Mouse (Mus musculus) ES-CJ7 (cell line): ENCODE measurements around the gene Atrnl1.
A peak's percentile ranks its signal among the peaks of the same experiment; 100 is the strongest.

Experiments
- DNase-seq: peaks from one replicate; pipeline ENCODE4 v3.0.0; 2011; ENCODE audit warnings: low read depth, low spot score

The Atrnl1 gene

DNA sequence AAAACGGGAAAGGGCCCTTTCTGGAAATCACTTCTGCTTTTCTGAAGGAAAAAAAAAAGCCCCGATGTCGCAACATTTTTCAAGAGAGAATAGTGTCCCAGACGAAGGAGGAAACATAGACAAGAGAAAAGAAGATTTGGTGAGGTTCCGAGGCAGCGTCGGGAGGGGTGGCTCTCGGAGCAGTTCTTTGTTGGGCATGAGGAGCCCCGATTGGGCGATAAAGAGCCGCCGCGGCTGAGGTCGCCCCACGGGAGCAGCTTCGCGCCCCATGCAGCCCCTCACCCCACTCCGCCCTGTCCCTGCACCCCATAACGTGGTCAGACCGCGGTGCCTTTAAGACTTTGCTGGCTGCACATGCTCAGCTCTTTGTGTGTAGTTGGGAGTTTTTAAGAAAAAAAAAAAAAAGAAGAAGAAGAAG, 767 bp upstream of the Atrnl1 start:
- peak; percentile 41 for DNase-seq

DNA sequence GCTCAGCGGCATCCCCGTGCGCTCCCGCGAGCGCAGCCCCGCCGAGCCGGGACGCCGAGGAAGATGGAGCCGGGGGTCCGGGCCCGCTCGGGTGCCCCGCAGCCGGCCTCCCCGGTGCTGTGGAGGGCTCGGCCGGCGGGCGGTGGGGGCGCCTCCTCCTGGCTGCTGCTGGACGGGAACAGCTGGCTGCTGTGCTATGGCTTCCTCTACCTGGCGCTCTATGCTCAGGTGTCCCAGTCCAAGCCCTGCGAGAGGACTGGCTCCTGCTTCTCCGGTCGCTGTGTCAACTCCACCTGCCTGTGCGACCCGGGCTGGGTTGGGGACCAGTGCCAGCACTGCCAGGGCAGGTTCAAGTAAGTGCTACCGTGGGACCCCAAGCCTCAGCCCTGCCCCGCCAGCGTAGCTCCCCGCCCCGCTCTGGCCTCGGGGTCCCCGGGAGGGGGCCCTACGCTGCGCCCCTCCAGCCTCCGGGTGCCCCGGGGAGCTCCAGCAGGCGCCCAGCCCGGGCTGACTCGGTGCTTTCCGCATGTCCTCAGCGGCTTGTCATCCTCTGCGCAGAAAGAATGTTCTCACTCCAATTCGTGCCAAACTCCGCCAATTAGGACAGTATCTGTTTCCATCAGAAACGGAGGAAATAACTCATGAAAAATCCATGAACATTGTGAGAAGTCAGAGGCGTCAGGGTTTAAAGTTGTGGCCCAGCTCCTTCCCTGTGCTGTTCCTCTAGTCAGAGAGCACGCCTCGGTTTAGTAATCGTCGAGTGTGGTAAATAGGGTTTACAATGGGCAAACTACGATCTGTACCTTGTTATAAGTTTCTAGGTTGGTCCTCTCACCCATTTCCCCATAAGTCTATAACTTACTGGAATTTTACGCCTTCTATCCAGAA, 701 bp downstream of the Atrnl1 start:
- DNase-seq = peak; percentile 50

DNA sequence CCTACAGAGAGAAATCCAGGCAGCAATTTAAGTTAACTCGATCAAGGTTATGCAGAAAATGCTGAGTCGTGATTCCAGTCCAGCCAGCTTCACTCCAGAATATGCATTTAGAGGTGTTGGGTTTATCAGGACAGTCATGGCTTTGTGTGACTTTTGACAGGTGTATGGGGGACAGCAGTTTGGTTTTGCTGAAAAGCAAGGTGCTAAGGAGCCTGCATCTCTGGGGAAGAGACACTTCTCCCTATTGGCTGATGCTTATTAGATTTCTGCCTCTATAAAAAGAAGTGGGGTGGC, 1.3 kb downstream of the Atrnl1 start:
- DNase-seq = no peak

DNA sequence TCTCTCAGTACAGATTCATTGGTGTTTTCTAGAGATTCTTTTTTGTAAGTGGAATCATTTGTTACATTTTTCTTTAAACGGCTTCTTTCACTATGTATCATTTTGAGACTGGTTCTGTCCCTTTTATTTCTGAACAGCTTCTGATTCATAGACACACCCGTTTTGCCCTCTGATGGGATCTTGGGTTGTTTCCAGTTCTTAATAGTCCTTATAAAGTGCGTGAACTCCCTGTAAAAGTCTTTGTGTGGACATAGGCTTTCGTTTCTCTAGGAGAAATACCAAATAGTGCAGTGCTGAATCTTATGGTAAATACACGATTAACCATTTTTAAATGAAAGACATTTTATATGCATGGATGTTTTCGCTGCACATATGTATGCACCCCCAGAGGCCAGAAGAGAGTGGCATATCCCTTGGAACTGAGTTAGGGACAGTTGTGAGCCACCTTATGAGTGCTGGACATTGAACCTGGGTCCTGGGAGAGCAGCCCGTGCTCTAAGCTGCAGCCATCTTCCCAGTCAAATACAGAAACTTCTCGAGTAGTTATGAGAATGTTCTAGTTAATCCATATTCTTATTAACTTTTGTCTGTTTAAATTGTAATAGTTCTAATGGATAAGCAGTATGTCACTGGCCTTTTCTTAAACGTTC, 5.3 kb downstream of the Atrnl1 start:
- DNase-seq = no peak

DNA sequence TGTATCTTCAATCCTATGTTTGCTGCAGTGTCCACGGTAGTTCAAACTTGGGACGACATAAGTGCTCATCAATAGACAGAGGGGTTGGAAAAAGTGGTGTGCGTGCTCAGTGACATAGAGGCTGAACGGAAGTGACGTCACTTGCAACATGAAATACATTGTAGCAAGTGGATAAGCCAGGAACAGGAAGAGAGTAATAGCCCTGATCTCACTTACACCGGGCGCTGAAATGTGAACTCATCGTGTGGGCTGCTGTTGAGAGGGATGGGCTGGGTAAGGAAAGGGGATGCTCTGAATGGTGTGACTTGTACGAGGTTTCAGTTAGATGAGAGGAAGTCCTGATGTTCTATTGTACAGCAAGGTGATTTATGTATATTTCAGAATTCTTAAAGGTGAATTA, 8.3 kb downstream of the Atrnl1 start:
- no peak for DNase-seq

DNA sequence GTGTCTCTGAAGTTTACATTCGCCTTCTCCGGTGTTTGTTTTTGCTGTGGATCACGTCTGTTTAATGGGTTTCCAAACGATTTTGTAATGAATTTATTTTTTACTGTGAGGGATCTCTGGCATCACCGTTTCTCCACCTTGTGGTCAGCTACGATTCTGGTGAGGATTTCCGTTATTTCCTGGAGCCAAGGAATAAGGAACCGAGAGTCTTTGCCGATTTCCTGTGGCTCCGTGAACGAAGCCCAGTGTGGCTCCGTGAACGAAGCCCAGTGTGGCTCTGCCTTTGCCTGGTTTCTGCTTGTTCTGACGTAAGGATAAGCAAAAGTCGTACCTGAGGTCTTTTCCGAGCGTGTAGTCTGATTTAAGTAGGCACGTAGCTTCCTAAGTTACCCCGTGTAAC, 11.0 kb downstream of the Atrnl1 start:
- DNase-seq = no peak

DNA sequence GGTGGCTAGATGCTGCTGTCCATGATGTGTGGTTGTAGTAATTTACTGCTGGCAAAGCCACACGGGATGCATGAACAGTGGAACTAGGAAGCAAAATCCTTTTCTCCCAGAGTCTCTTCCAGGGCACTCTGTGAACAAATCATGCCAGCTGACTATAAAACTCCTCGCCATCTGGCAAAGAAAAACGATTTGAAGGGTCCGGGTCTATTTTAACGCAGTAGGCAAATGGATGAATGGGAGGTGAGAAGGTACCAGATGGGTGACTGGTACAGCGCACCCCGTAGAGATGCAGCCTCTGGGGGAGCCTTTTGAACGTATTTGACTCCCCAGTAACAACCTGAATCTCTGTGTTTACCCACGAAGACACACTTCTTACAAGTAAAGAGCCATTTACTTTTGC, 14.9 kb downstream of the Atrnl1 start:
- no peak for DNase-seq

DNA sequence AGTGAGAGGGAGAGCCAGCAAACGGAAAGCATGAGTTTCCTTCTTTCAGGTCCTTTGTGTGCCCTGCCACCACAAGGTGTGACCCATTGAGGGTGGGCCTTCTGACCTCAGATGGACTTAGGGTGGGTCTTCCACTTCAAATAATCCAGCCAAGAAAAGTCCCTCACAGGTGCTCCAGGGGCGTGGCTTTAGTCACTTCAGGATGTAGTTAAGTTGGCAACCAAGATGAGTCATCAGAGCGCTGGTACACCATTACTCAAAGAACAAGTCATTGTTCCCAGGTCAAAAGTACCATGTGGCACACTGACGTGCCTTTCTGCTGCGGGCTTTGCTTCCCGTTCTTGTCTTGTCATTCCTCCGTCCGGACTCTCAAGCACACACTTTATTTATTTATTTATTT, 16.4 kb downstream of the Atrnl1 start:
- DNase-seq = no peak

DNA sequence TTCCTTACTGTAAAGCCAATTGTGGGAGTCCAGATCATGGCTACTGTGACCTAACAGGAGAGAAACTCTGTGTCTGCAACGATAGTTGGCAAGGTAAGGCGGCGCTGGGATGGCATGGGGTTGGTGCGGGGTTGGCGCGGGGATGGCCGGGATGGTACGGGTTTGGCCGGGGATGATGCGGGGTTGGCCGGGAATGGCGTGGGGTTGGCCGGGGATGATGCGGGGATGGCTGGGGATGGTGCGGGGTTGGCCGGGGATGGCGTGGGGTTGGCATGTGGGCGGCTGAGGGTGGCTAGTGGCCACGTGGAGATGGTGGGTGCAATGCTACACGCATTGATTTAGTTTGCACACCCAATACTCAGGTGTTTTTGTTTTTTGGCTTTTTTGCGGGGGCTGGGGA, 31.7 kb downstream of the Atrnl1 start:
- no peak for DNase-seq

DNA sequence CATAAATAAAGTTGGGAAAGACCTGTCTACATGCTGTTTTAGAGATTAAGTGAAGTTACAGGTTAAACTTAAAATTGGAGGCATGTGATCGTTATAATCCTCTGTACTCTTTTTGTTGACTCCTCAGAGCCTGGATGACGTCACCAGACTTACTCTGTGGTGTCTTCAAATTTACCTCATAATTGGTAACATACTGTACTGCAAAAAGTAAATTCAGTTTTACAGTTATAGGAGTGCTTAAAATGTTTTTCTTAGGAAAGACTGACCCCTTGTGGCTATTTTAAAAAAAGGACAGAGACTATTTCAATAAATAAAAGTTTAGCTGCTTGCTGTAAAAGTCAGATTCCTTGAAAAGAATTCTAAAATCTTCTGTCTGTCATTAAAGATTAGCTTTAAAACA, 32.1 kb downstream of the Atrnl1 start:
- no peak for DNase-seq

DNA sequence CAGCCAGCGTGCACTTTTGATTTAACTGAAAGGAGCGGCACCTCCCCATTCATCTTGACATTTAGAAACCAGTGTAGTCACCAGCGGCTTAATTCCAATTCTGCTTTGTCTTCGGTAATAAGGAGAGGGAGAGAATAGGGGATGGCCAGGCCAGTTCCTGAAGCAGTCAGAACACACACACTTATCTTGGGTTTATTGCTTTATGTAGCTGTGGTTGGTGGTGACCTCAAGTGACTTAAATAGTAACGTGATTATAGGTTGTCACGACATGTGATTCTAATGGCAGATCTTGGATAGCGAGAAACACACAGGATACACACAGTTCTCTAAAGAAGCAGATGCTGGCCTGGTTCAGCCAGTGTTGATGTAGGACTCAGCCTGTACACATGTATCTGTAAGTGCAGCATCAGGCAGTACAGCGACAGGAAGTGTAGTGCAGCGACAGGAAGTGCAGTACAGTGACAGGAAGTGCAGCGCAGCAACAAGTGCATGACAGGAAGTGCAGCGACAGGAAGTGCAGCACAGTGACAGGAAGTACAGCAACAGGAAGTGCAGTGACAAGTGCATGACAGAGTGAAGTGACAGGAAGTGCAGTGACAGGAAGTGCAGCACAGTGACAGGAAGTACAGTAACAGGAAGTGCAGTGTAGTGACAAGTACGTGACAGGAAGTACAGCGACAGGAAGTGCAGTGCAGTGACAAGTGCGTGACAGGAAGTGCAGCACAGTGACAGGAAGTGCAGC, 37.5 kb downstream of the Atrnl1 start:
- DNase-seq = no peak

DNA sequence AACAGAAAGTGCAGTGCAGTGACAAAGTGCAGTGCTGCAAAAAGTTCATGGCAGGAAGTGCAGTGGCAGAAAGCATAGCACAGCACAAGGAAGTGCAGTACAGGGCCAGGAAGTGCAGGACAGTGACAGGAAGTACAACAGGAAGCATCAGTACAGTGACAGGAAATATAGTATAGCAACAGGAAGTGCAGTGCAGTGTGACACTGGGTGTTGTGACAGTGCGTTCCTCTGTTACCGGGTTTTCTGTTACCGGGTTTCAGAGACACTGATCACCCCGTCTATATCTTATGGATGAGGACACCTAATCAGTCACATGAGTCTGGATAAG, 38.1 kb downstream of the Atrnl1 start:
- no peak for DNase-seq

DNA sequence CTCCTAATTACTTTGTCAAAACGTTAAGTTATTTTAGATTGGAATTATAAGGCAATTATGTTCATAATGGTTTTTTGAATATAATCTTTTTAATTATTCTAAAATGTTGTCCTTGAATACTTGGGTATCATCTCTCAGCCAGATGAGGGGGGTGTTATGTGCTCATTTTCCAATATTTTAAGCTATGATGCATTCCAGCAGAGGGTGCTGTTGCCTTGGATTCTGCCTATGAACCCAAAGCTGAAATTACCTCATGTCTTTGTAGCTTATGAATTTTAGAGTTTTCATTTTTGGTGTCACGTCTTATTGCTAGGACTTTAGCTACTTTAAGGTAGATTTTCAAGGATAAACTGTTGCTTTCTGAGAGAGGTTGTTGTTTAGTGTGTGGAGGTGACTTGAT, 44.2 kb downstream of the Atrnl1 start:
- DNase-seq = no peak

DNA sequence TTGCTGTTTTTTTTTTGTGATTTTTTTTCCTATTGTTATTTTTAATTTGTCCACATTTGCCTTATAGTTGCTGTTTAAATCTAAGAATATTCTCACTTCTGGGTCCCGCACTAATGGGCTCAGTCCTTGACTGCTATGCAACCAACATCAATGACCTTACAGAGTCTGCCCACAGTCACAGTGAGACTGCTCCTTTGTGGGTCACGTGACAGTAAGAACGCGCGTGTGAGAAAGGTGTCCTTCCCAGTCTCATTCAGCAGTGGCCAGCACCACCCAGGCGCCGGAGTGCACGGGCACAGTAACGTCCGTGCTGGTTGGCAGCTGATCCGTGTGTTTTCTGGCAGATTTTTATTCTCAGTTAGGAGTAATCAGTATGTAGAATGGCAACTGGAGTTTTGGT, 44.7 kb downstream of the Atrnl1 start:
- no peak for DNase-seq

DNA sequence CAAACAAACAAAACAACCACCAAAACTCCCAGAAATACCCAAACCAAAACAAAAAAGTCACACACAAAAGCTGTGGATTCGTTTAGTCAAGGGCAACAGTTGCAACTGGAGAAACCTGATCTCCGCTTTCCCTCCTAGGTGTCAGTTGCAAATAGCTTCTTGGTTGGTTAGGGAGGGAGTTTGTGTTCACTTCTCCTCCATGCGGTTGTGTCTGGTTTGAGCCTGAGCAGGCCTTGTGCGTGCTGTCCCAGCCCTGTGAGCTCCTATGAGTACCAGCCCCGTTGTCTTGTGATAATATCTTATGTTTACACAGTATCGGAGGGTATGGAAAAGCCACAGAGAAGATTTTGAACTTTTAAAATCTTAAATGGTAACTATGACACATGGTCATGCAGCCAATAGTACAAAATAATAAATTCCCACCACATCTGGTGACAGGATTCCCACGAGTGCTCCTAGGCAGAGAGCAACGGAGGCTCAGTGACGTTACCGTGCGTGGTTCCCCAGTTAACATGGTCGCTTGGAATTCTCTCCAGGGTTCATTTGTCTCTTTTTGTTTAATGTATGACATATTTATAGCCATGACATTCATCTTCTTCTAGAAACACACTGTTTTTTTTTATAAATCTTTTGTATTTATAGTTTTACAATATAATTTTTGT, 46.7 kb downstream of the Atrnl1 start:
- peak; percentile 79 for DNase-seq

DNA sequence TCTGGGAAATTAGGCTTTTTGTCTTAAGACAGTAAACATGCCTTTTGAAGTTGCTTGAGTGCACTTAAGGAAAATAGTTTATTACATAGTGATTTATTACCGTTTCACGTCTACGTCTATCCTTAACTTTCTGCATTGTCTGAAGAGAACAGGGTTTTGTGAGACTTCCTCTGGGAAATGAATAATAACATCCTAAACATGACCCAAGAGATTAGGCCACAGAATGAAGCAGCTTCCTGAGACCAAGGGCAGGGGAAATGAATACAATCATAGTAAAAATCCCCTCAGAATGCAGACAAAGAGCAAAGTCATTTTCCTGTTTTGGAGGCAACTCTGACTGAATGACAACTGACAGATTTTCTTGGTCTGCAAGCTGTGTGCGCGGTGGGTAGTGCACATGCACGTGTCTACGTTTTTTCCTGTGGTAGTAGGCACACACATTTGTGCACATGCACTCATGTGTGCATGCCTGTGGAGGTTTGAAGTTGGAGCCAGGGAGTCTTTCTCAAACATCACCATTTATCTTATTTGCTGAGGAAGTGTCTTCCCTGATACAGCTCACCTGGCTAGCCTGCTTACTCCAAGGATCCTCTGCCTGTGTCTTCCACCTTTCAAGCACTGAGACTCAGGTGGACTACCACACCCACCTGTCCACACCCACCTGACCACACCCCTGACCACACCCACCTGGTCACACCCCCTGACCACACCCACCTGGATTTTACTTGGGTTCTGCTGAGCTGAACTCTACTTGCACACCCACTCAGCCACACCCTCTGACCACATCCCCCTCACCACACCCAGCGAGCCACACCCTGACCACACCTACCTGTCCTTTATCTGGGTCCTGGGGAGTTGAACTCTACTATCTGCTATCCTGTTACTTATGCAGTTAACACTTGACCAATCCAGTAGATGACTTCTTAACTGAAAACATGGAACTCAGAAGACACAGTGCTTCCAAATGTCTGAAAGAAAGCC, 47.6 kb downstream of the Atrnl1 start:
- DNase-seq = peak; percentile 58

DNA sequence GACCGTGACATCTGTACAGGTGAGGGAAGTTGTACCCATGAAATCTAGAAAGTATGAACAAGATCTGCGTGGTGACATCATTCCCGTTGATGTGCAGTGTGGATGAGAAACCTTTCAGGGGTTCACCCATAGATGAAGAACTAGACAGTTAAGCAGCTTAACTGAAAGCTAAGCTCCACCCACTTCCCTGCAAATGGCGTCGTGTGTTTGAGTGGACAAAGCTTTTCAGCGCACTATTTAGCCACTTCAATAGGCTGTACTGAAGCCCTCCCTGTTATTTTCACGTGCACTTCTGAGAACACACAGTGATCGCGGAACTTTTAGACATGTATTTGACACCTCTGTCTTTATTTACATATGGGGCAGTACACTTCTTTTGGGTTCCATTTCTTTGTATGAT, 56.2 kb downstream of the Atrnl1 start:
- peak; percentile 60 for DNase-seq

DNA sequence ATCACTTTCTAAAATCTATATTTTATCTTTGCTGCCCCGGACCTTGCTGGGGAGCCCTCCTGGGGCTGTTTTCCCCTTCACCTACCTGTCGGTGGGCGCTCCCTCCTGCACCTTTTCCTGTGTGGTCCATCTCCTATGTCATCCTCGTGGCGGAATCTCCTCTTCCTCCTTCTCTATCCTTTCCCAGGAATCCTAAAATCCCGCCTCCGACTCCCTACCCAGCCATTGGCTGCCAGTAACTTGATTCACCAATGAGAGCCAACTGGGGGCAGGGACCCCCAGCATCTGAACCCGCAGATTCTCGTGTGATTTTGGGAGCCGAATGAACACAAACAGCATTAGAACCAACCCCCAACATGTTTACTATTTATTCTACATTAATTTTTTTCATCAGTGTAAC, 57.1 kb downstream of the Atrnl1 start:
- DNase-seq = peak; percentile 88

DNA sequence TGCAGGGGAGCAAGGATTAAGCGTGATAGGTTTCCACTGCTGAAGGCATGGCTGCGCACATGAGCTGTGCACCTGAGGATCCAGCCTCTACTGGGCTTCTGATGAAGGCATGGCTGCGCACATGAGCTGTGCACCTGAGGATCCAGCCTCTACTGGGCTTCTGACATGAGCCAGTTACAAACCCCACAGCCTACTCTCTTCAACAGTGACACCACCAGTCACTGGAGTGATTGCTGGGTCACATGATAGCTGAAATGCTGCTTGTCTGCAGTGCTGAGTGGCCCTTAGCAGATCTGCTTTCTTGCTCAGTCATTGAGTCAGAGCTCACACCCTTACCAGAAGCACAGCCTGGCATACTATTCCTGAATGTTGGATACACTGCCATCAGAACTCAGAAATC, 68.6 kb downstream of the Atrnl1 start:
- no peak for DNase-seq

DNA sequence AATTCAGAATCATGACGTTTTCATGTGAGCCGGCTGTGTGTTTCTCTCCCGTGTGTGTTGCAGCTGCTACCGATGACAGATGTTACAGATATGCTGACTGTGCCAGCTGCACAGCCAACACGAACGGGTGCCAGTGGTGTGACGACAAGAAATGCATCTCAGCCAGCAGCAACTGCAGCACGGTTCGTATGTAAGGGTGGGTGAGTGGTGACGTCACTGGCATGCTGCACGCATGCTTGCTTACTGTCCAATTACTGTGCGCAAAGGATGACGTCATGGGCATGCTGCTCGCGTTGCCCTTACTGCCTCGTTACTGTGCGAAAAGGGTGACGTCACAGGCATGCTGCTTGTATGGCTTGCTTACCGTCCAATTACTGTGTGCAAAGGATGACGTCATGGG, 75.8 kb downstream of the Atrnl1 start:
- peak; percentile 55 for DNase-seq

DNA sequence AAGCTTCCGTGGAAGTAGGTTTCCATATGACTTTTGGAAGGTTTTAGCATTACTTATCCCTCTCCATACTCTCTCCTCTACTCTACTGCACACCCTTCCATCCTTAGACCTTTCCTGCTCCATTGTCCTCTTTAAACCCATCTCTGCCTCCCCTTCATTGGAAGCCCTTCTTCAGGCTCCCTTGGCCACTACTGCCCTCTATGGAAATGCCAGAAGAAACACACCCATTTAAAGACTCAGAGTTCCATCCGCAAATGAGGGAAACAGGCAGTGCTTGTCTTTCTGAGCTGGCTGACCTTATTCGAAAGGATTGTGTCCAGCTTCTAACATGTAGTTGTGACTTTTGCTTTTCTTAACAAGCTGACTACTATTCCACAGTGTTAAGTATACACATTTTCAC, 81.7 kb downstream of the Atrnl1 start:
- DNase-seq = peak; percentile 14
